Mouse (Mus musculus) liver, postnatal 0 days (tissue): ENCODE data around the gene Slc39a5.

ENCODE experiments used
- CTCF ChIP-seq: sonication (generic); IDR thresholded peaks from 2 replicates; pipeline ENCODE4 v1.5.1; 2016; ENCODE audit warnings: antibody characterized with exemption, low read depth
- EP300 ChIP-seq: IDR thresholded peaks from 2 replicates; pipeline ENCODE4 v1.6.1; 2016; ENCODE audit warnings: antibody characterized with exemption, low read depth, mild to moderate bottlenecking

GRCm38 (mm10) chr10:128388941-128389340 lies 12.1 kb downstream of the Slc39a5 start:
- TF ChIP-seq CTCF (no peak), EP300 (no peak)
